Mouse (Mus musculus) kidney, adult 2 months (tissue): ENCODE results near the gene Acat2. TPM values are rescaled to one million over a fixed set of nuclear protein-coding genes. Genes with fewer than 3 reads are reported as not detected.

Experiments used
- DNase-seq: peaks from one replicate; pipeline ENCODE4 v3.0.0; 2021
- H3K27ac ChIP-seq: fragments of 200-500 bp; 2 replicates; pipeline ENCODE4 v1.5.1; 2012; ENCODE audit warnings: low read depth, low read length, control low read depth, inconsistent platforms; ENCODE audit not compliant: insufficient read depth
- H3K27me3 ChIP-seq: fragments of 200-500 bp; replicated peaks from 2 replicates; pipeline ENCODE4 v1.6.1; 2012; ENCODE audit warnings: mild to moderate bottlenecking, moderate library complexity, low read length, inconsistent platforms; ENCODE audit not compliant: control insufficient read depth, insufficient read depth
- H3K36me3 ChIP-seq: fragments of 200-500 bp; 2 replicates; pipeline ENCODE4 v1.6.1; 2012; ENCODE audit warnings: mild to moderate bottlenecking, moderate library complexity, low read length, inconsistent platforms; ENCODE audit not compliant: control insufficient read depth, insufficient read depth
- H3K4me1 ChIP-seq: fragments of 200-500 bp; 2 replicates; pipeline ENCODE4 v1.6.1; 2011; ENCODE audit warnings: low read length; ENCODE audit not compliant: control insufficient read depth, insufficient read depth
- H3K4me3 ChIP-seq: fragments of 200-500 bp; 2 replicates; pipeline ENCODE4 v1.5.1; 2011; ENCODE audit warnings: mild to moderate bottlenecking, low read depth, low read length, control low read depth; ENCODE audit not compliant: insufficient read depth
- CTCF ChIP-seq: fragments of 200-500 bp; conservative IDR thresholded peaks from 2 replicates; pipeline ENCODE4 v1.5.1; 2011; ENCODE audit warnings: low read depth, mild to moderate bottlenecking, control low read depth, low read length, moderate library complexity, mixed read lengths; ENCODE audit not compliant: insufficient read depth, insufficient read length
- POLR2A ChIP-seq: fragments of 200-500 bp; IDR thresholded peaks from one replicate; pipeline ENCODE4 v1.6.1; 2011; ENCODE audit warnings: low read depth, low read length, control low read depth
- WGBS: fragments of 180-500 bp; shearing (Covaris S2); methylation state at CpG from one replicate; pipeline ENCODE4 v1.1.7; 2018; 5-methylcytosine and 5-hydroxymethylcytosine counted together
- polyA plus RNA-seq: library from polyadenylated mRNA; depleted of rRNA; stranded (reverse); fragments of >200 nt; gene quantifications from 2 replicates; pipeline ENCODE4 v1.2.3, GENCODE M21; 2012

The Acat2 gene
- polyA plus RNA-seq, 1 experiment = 54.3 TPM

DNA sequence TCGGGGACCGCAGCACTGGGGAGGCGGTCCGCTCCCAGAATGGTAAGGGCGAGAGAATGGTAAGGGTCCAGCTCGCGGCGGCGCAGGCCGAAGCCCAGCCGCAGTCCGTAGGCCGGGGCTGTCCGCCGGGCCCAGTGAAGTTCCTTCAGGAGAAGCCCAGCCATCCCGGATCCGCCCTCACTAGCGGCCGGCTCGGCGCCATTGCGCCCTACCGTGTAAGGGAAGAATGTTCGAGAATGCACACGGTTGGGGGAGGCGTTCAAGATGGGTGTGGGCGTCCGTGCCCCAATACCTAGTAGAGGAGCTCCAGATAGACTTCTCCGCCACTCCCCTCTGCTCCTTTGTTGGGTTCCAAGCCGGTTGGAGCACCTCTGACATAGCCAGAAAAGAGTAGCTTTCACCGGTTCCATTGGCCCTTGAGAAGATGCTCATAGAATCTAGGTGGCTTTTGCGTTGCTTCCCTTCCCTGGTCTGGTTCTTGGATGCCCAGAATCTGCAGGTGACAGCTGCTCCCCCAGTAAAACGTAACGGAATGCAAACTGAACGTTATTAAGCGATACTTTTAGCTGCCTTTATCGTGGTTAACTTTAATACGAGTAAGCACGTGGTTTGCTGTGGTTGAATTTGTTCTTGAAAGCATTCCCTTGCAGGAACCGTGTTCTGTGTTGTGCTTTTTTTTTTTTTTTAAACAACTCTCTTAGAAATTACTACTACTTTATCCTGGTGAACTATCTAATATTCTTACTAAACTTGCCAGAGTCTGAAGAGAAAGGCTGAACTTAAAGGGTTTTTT lies 43.8 kb downstream of the Acat2 start:
- no peak for DNase-seq
- Histone ChIP-seq H3K36me3 (peaks cover 5% of the 10 kb centered on the region), H3K27ac (peak overlapping the region; percentile 71), H3K27me3 (no peaks in the 10 kb centered on the region), H3K4me1 (0 out of 2 replicates have a peak, but pooled peaks cover 2% of the 10 kb centered on the region), H3K4me3 (peak overlapping the region; percentile 73)
- TF ChIP-seq CTCF = no peak
- TF ChIP-seq POLR2A = peak; percentile 3
- under 1% methylated on average over 40 of the region's 40 CpGs for WGBS

DNA sequence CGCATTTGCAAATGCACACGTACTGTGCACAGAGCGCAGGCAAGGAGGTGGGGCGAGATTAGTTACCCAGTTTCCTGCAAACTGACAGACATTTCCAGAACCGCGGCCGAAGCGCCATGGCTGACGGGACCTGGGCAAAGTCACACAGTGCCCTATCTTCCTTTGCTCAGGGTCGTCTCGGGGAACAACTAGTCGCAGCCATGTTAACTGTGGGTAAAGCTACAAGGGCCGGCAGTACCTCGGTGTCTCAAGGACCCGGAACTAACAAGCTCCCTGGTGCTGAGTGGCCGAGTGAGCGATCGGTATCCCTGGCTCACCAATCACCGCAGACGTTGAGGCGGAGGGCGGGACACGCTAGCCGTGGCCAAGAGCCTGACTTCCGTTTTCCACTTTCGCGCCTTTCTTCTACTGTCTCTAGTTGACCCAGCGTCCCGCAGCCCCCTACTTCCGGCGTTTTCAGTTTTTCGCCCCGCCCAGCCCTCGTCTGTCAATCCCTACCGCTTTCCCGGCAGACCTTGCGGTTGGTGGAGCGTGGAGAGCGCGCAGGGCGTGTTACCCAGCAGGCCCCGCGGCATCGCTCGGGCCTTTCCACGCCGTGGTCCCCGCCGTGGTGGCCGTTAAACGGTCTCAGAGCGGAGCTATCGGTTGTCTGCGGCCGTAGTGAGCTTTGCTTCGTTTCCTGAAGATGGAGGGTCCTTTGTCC lies 44.5 kb downstream of the Acat2 start, which contains the start of gene Mrpl18:
Gene Mrpl18 (minus strand): TSS at position 465 of the 703 bp plus-strand sequence.
- no peaks in the 10 kb centered on the region for H3K27me3 ChIP-seq
- peak within 1 kb of the TSS; percentile 73 for H3K4me3 ChIP-seq
- TF ChIP-seq CTCF (no peak), POLR2A (peak; percentile 64)
- 0 out of 2 replicates have a peak, but pooled peaks cover 2% of the 10 kb centered on the region for H3K4me1 ChIP-seq
- H3K36me3 ChIP-seq = peaks cover 4% of the 10 kb centered on the region
- peak; percentile 100 for DNase-seq
- peak within 1 kb of the TSS; percentile 83 for H3K27ac ChIP-seq
- WGBS = under 1% methylated on average over 56 of the region's 56 CpGs

- Histone ChIP-seq H3K27ac (peak within 1 kb of the TSS; percentile 83), H3K27me3 (no peaks in the 10 kb centered on the region), H3K36me3 (peaks cover 3% of the 10 kb centered on the region), H3K4me3 (peak within 1 kb of the TSS; percentile 73), H3K4me1 (0 out of 2 replicates have a peak, but pooled peaks cover 2% of the 10 kb centered on the region)
- no peak for TF ChIP-seq CTCF
- TF ChIP-seq POLR2A = no peak
- no peak for DNase-seq
- WGBS = under 1% methylated on average over 18 of the region's 18 CpGs
These were observed 45.1 kb downstream of the Acat2 start, which contains the start of gene Tcp1 for GRCm38 (mm10) chr17:12915488-12915880. Gene Tcp1, plus strand, starts transcription at chr17:12915701.

DNA sequence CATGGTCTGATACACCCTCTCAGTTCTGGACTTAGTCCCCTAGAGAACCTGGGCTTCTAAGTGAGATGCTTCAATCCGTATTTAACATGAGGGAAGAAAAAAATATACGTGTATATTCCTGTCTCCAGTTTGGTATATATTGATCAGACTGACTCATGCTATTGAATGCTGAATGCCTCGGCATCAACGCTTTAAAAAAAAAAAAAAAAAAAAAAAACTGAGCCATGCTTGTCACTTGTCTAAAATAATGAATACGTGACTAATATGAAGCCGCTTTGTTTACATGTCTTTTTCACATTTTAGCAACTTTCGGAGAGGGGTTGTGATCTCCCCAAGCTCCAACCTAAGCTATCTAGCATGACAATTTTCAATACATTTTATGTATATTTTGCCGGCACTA lies 50.2 kb downstream of the Acat2 start:
- WGBS = 85% methylated on average over 8 of the region's 8 CpGs
- peaks cover 2% of the 10 kb centered on the region; the same call in 1 of the 2 replicates for H3K36me3 ChIP-seq
- TF ChIP-seq POLR2A = no peak
- TF ChIP-seq CTCF = no peak
- H3K4me3 ChIP-seq = no peak overlapping the region
- no peak overlapping the region for H3K27ac ChIP-seq
- DNase-seq = no peak
- H3K4me1 ChIP-seq = no peaks in the 10 kb centered on the region
- H3K27me3 ChIP-seq = no peaks in the 10 kb centered on the region

GRCm38 (mm10) chr17:12909361-12910280 lies 50.9 kb downstream of the Acat2 start, which contains the start of gene Pnldc1:
Gene Pnldc1, minus strand, starts transcription at chr17:12910230.
- H3K36me3 ChIP-seq = peaks cover 2% of the 10 kb centered on the region; the same call in 1 of the 2 replicates
- no peak within 1 kb of the TSS for H3K27ac ChIP-seq
- no peak for DNase-seq
- H3K27me3 ChIP-seq = no peaks in the 10 kb centered on the region
- no peak within 1 kb of the TSS for H3K4me3 ChIP-seq
- H3K4me1 ChIP-seq = no peaks in the 10 kb centered on the region
- 87% methylated on average over 35 of the region's 35 CpGs for WGBS
- TF ChIP-seq POLR2A = no peak
- TF ChIP-seq CTCF = no peak

GRCm38 (mm10) chr17:12906436-12906835 lies 54.1 kb downstream of the Acat2 start:
- Histone ChIP-seq H3K4me1 (no peaks in the 10 kb centered on the region), H3K27ac (no peak overlapping the region), H3K36me3 (no peaks in the 10 kb centered on the region; the same call in 1 of the 2 replicates), H3K4me3 (no peak overlapping the region), H3K27me3 (no peaks in the 10 kb centered on the region)
- DNase-seq = no peak
- TF ChIP-seq POLR2A (no peak), CTCF (no peak)
- WGBS = 86% methylated on average over 9 of the region's 9 CpGs
